Mouse (Mus musculus): ENCODE results near the gene Tnfrsf25. TPM values are rescaled to one million over a fixed set of nuclear protein-coding genes. Genes with fewer than 3 reads are reported as not detected.

The Tnfrsf25 gene
- polyA plus RNA-seq, 1 experiment from 2014 or later, result 0.21 TPM

- no peak overlapping the region for H3K4me2 ChIP-seq (ENCODE audit: low read depth, low read length)
- no peak overlapping the region for H3K4me3 ChIP-seq (ENCODE audit: low read depth, low read length)
- ATAC-seq (replicated peaks; ENCODE audit: insufficient number of reproducible peaks, low FRiP score, low TSS enrichment, low read depth) (no peak), DNase-seq (ENCODE audit: low spot score) (no peak)
- H3K36me3 ChIP-seq (replicated peaks; ENCODE audit: control insufficient read depth, insufficient read depth, low read depth, low read length), result no peaks in the 10 kb centered on the region
- peaks cover 24% of the 10 kb centered on the region for H3K4me1 ChIP-seq (ENCODE audit: control insufficient read depth, insufficient read depth, low read length)
- no peak overlapping the region for H3K9ac ChIP-seq (replicated peaks; ENCODE audit: low read length)
- WGBS, result 47% methylated on average over 5 of the region's 5 CpGs
- no peaks in the 10 kb centered on the region for H3K9me3 ChIP-seq (replicated peaks; ENCODE audit: control insufficient read depth, low read length)
- no peak overlapping the region for H3K27ac ChIP-seq (replicated peaks; ENCODE audit: low read depth, low read length)
- H3K27me3 ChIP-seq (ENCODE audit: control insufficient read depth, insufficient read depth, low read length), result peaks cover 55% of the 10 kb centered on the region
These were observed 17.5 kb downstream of the Tnfrsf25 start for GRCm38 (mm10) chr4:152133213-152133612.

GRCm38 (mm10) chr4:152134507-152134906 lies 18.8 kb downstream of the Tnfrsf25 start:
- H3K4me2 ChIP-seq (ENCODE audit: low read depth, low read length), result no peak overlapping the region
- H3K9ac ChIP-seq (replicated peaks; ENCODE audit: low read length), result no peak overlapping the region
- H3K4me3 ChIP-seq (ENCODE audit: low read depth, low read length), result no peak overlapping the region
- no peak overlapping the region for H3K27ac ChIP-seq (replicated peaks; ENCODE audit: low read depth, low read length)
- peaks cover 47% of the 10 kb centered on the region for H3K27me3 ChIP-seq (ENCODE audit: control insufficient read depth, insufficient read depth, low read length)
- no peaks in the 10 kb centered on the region for H3K36me3 ChIP-seq (replicated peaks; ENCODE audit: control insufficient read depth, insufficient read depth, low read depth, low read length)
- no peaks in the 10 kb centered on the region for H3K9me3 ChIP-seq (replicated peaks; ENCODE audit: control insufficient read depth, low read length)
- DNase-seq (ENCODE audit: low spot score) (peak; percentile 60), ATAC-seq (replicated peaks; ENCODE audit: insufficient number of reproducible peaks, low FRiP score, low TSS enrichment, low read depth) (no peak)
- H3K4me1 ChIP-seq (ENCODE audit: control insufficient read depth, insufficient read depth, low read length), result peaks cover 20% of the 10 kb centered on the region

GRCm38 (mm10) chr4:152135363-152135762 lies 19.6 kb downstream of the Tnfrsf25 start:
- no peak overlapping the region for H3K27ac ChIP-seq (replicated peaks; ENCODE audit: low read depth, low read length)
- 81% methylated on average over 12 of the region's 12 CpGs for WGBS

GRCm38 (mm10) chr4:152136112-152136875 lies 20.6 kb downstream of the Tnfrsf25 start:
- peaks cover 31% of the 10 kb centered on the region for H3K27me3 ChIP-seq (ENCODE audit: control insufficient read depth, insufficient read depth, low read length)
- no peak overlapping the region for H3K27ac ChIP-seq (replicated peaks; ENCODE audit: low read depth, low read length)
- ATAC-seq (replicated peaks; ENCODE audit: insufficient number of reproducible peaks, low FRiP score, low TSS enrichment, low read depth), result no peak
- 26% methylated on average over 6 of the region's 6 CpGs for WGBS
- H3K4me1 ChIP-seq (ENCODE audit: control insufficient read depth, insufficient read depth, low read length), result peaks cover 11% of the 10 kb centered on the region
- H3K36me3 ChIP-seq (replicated peaks; ENCODE audit: control insufficient read depth, insufficient read depth, low read depth, low read length), result no peaks in the 10 kb centered on the region
- no peak overlapping the region for H3K4me3 ChIP-seq (ENCODE audit: low read depth, low read length)
- H3K9me3 ChIP-seq (replicated peaks; ENCODE audit: control insufficient read depth, low read length), result no peaks in the 10 kb centered on the region
- H3K4me2 ChIP-seq (ENCODE audit: low read depth, low read length), result no peak overlapping the region
- no peak for DNase-seq (ENCODE audit: low spot score)
- H3K9ac ChIP-seq (replicated peaks; ENCODE audit: low read length), result no peak overlapping the region

More at GRCm38 (mm10) chr4:152135363-152135762, 19.6 kb downstream of the Tnfrsf25 start:
- no peak overlapping the region for H3K4me3 ChIP-seq (ENCODE audit: low read depth, low read length)
- ATAC-seq (replicated peaks; ENCODE audit: insufficient number of reproducible peaks, low FRiP score, low TSS enrichment, low read depth), result no peak
- H3K27me3 ChIP-seq (ENCODE audit: control insufficient read depth, insufficient read depth, low read length), result peaks cover 39% of the 10 kb centered on the region
- H3K36me3 ChIP-seq (replicated peaks; ENCODE audit: control insufficient read depth, insufficient read depth, low read depth, low read length), result no peaks in the 10 kb centered on the region
- no peak overlapping the region for H3K4me2 ChIP-seq (ENCODE audit: low read depth, low read length)
- no peak for DNase-seq (ENCODE audit: low spot score)
- no peaks in the 10 kb centered on the region for H3K9me3 ChIP-seq (replicated peaks; ENCODE audit: control insufficient read depth, low read length)
- H3K9ac ChIP-seq (replicated peaks; ENCODE audit: low read length), result no peak overlapping the region
- peaks cover 19% of the 10 kb centered on the region for H3K4me1 ChIP-seq (ENCODE audit: control insufficient read depth, insufficient read depth, low read length)

GRCm38 (mm10) chr4:152136876-152137250 lies 21.1 kb downstream of the Tnfrsf25 start:
- no peak overlapping the region for H3K4me3 ChIP-seq (ENCODE audit: low read depth, low read length)
- peaks cover 5% of the 10 kb centered on the region; the same call in 1 of the 2 replicates for H3K4me1 ChIP-seq (ENCODE audit: control insufficient read depth, insufficient read depth, low read length)
- DNase-seq (ENCODE audit: low spot score), result no peak
- no peaks in the 10 kb centered on the region for H3K36me3 ChIP-seq (replicated peaks; ENCODE audit: control insufficient read depth, insufficient read depth, low read depth, low read length)
- no peaks in the 10 kb centered on the region for H3K9me3 ChIP-seq (replicated peaks; ENCODE audit: control insufficient read depth, low read length)
- H3K4me2 ChIP-seq (ENCODE audit: low read depth, low read length), result no peak overlapping the region
- no peak for ATAC-seq (replicated peaks; ENCODE audit: insufficient number of reproducible peaks, low FRiP score, low TSS enrichment, low read depth)
- WGBS, result 96% methylated on average over 2 of the region's 2 CpGs
- peaks cover 25% of the 10 kb centered on the region for H3K27me3 ChIP-seq (ENCODE audit: control insufficient read depth, insufficient read depth, low read length)
- no peak overlapping the region for H3K9ac ChIP-seq (replicated peaks; ENCODE audit: low read length)
- H3K27ac ChIP-seq (replicated peaks; ENCODE audit: low read depth, low read length), result no peak overlapping the region

GRCm38 (mm10) chr4:152138497-152139260 lies 22.9 kb downstream of the Tnfrsf25 start:
- 2% methylated on average over 51 of the region's 51 CpGs for WGBS
- H3K9me3 ChIP-seq (replicated peaks; ENCODE audit: control insufficient read depth, low read length), result no peaks in the 10 kb centered on the region
- ATAC-seq (replicated peaks; ENCODE audit: insufficient number of reproducible peaks, low FRiP score, low TSS enrichment, low read depth), result peak; percentile 71
- H3K27ac ChIP-seq (replicated peaks; ENCODE audit: low read depth, low read length), result no peak overlapping the region
- H3K36me3 ChIP-seq (replicated peaks; ENCODE audit: control insufficient read depth, insufficient read depth, low read depth, low read length), result no peaks in the 10 kb centered on the region
- no peak overlapping the region; the same call in 1 of the 2 replicates for H3K9ac ChIP-seq (replicated peaks; ENCODE audit: low read length)
- H3K27me3 ChIP-seq (ENCODE audit: control insufficient read depth, insufficient read depth, low read length), result peaks cover 11% of the 10 kb centered on the region
- H3K4me1 ChIP-seq (ENCODE audit: control insufficient read depth, insufficient read depth, low read length), result no peaks in the 10 kb centered on the region
- peak; percentile 87 for DNase-seq (ENCODE audit: low spot score)
- H3K4me3 ChIP-seq (ENCODE audit: low read depth, low read length), result peak overlapping the region; percentile 22
- H3K4me2 ChIP-seq (ENCODE audit: low read depth, low read length), result peak overlapping the region; percentile 52

- Histone ChIP-seq H3K9ac (replicated peaks; ENCODE audit: low read length) (no peak overlapping the region), H3K4me1 (ENCODE audit: control insufficient read depth, insufficient read depth, low read length) (no peaks in the 10 kb centered on the region), H3K36me3 (replicated peaks; ENCODE audit: control insufficient read depth, insufficient read depth, low read depth, low read length) (no peaks in the 10 kb centered on the region), H3K27me3 (ENCODE audit: control insufficient read depth, insufficient read depth, low read length) (peaks cover 6% of the 10 kb centered on the region), H3K4me3 (ENCODE audit: low read depth, low read length) (no peak overlapping the region), H3K9me3 (replicated peaks; ENCODE audit: control insufficient read depth, low read length) (no peaks in the 10 kb centered on the region), H3K27ac (replicated peaks; ENCODE audit: low read depth, low read length) (no peak overlapping the region), H3K4me2 (ENCODE audit: low read depth, low read length) (no peak overlapping the region)
- ATAC-seq (replicated peaks; ENCODE audit: insufficient number of reproducible peaks, low FRiP score, low TSS enrichment, low read depth) (no peak), DNase-seq (ENCODE audit: low spot score) (peak; percentile 55)
- 30% methylated on average over 6 of the region's 6 CpGs for WGBS
These were observed 24.7 kb downstream of the Tnfrsf25 start for GRCm38 (mm10) chr4:152140441-152140840.
